Mouse (Mus musculus): ENCODE results near the gene Cerkl. TPM values are rescaled to one million over a fixed set of nuclear protein-coding genes. Genes with fewer than 3 reads are reported as not detected.

The Cerkl gene
- 13.1 and 17.8 TPM in 2 replicates for polyA plus RNA-seq (2012; rRNA removed)

- WGBS, result under 1% methylated on average over 41 of the region's 42 CpGs
- peak within 1 kb of the TSS; percentile 92 for H3K4me3 ChIP-seq (replicated peaks; ENCODE audit: insufficient read depth, low read depth, low read length)
- DNase-seq, result peak; percentile 97 to 99
- TF ChIP-seq POLR2A (IDR thresholded peaks at IDR 0.05; ENCODE audit: borderline replicate concordance, insufficient read depth, low read length) (peak; percentile 99), CTCF (IDR thresholded peaks at IDR 0.05; ENCODE audit: borderline replicate concordance, insufficient read depth, low read depth, low read length) (no peak)
- no peaks in the 10 kb centered on the region for H3K27me3 ChIP-seq (ENCODE audit: control insufficient read depth, insufficient read depth, low read length)
- peaks cover 2% of the 10 kb centered on the region; the same call in 1 of the 2 replicates for H3K4me1 ChIP-seq (ENCODE audit: control insufficient read depth, insufficient read depth, low read length)
- H3K27ac ChIP-seq (ENCODE audit: insufficient read depth, low read length), result peak within 1 kb of the TSS; percentile 100
These were observed at the start of gene Cerkl, which contains the start of gene Neurod1 for GRCm38 (mm10) chr2:79456575-79457349. Gene Cerkl, minus strand, starts transcription at chr2:79456785. Gene Neurod1, minus strand, starts transcription at chr2:79456751.

GRCm38 (mm10) chr2:79498990-79499755 lies 42.6 kb upstream of the Cerkl start:
- Histone ChIP-seq H3K4me3 (replicated peaks; ENCODE audit: insufficient read depth, low read depth, low read length) (peak overlapping the region; percentile 49), H3K4me1 (ENCODE audit: control insufficient read depth, insufficient read depth, low read length) (peaks cover 5% of the 10 kb centered on the region; the same call in 1 of the 2 replicates), H3K27ac (ENCODE audit: insufficient read depth, low read length) (peak overlapping the region; percentile 65), H3K27me3 (ENCODE audit: control insufficient read depth, insufficient read depth, low read length) (no peaks in the 10 kb centered on the region)
- WGBS, result 7% methylated on average over 10 of the region's 10 CpGs
- no peak for TF ChIP-seq POLR2A (IDR thresholded peaks at IDR 0.05; ENCODE audit: borderline replicate concordance, insufficient read depth, low read length)
- peak; percentile 98 for TF ChIP-seq CTCF (IDR thresholded peaks at IDR 0.05; ENCODE audit: borderline replicate concordance, insufficient read depth, low read depth, low read length)
- peak; percentile 87 to 89 for DNase-seq

GRCm38 (mm10) chr2:79485127-79485526 lies 28.5 kb upstream of the Cerkl start:
- H3K27ac ChIP-seq (ENCODE audit: insufficient read depth, low read length), result no peak overlapping the region
- no peaks in the 10 kb centered on the region; the same call in 1 of the 2 replicates for H3K4me1 ChIP-seq (ENCODE audit: control insufficient read depth, insufficient read depth, low read length)
- H3K4me3 ChIP-seq (replicated peaks; ENCODE audit: insufficient read depth, low read depth, low read length), result no peak overlapping the region
- TF ChIP-seq CTCF (IDR thresholded peaks at IDR 0.05; ENCODE audit: borderline replicate concordance, insufficient read depth, low read depth, low read length), result no peak
- no peak for DNase-seq
- H3K27me3 ChIP-seq (ENCODE audit: control insufficient read depth, insufficient read depth, low read length), result no peaks in the 10 kb centered on the region
- WGBS, result 79% methylated on average over 3 of the region's 3 CpGs

GRCm38 (mm10) chr2:79482511-79482910 lies 25.9 kb upstream of the Cerkl start:
- WGBS, result 29% methylated on average over 2 of the region's 2 CpGs
- Histone ChIP-seq H3K4me3 (replicated peaks; ENCODE audit: insufficient read depth, low read depth, low read length) (no peak overlapping the region), H3K27ac (ENCODE audit: insufficient read depth, low read length) (no peak overlapping the region), H3K4me1 (ENCODE audit: control insufficient read depth, insufficient read depth, low read length) (no peaks in the 10 kb centered on the region; the same call in 1 of the 2 replicates), H3K27me3 (ENCODE audit: control insufficient read depth, insufficient read depth, low read length) (no peaks in the 10 kb centered on the region)
- TF ChIP-seq CTCF (IDR thresholded peaks at IDR 0.05; ENCODE audit: borderline replicate concordance, insufficient read depth, low read depth, low read length), result no peak
- no peak for TF ChIP-seq POLR2A (IDR thresholded peaks at IDR 0.05; ENCODE audit: borderline replicate concordance, insufficient read depth, low read length)
- peak; percentile 66 to 85 for DNase-seq

- Histone ChIP-seq H3K27me3 (ENCODE audit: control insufficient read depth, insufficient read depth, low read length) (no peaks in the 10 kb centered on the region), H3K4me3 (replicated peaks; ENCODE audit: insufficient read depth, low read depth, low read length) (no peak overlapping the region), H3K4me1 (ENCODE audit: control insufficient read depth, insufficient read depth, low read length) (peaks cover 12% of the 10 kb centered on the region), H3K27ac (ENCODE audit: insufficient read depth, low read length) (peak overlapping the region; percentile 95)
- 53% methylated on average over 4 of the region's 4 CpGs for WGBS
- TF ChIP-seq CTCF (IDR thresholded peaks at IDR 0.05; ENCODE audit: borderline replicate concordance, insufficient read depth, low read depth, low read length), result no peak
- no peak for TF ChIP-seq POLR2A (IDR thresholded peaks at IDR 0.05; ENCODE audit: borderline replicate concordance, insufficient read depth, low read length)
- peak; percentile 41 to 54 for DNase-seq
These were observed 5.8 kb upstream of the Cerkl start for GRCm38 (mm10) chr2:79462411-79462810.

GRCm38 (mm10) chr2:79461861-79462260 lies 5.3 kb upstream of the Cerkl start:
- TF ChIP-seq CTCF (IDR thresholded peaks at IDR 0.05; ENCODE audit: borderline replicate concordance, insufficient read depth, low read depth, low read length), result no peak
- no peak for TF ChIP-seq POLR2A (IDR thresholded peaks at IDR 0.05; ENCODE audit: borderline replicate concordance, insufficient read depth, low read length)
- H3K4me1 ChIP-seq (ENCODE audit: control insufficient read depth, insufficient read depth, low read length), result peaks cover 12% of the 10 kb centered on the region
- DNase-seq, result peak; percentile 80 to 89
- no peak overlapping the region; the same call in 1 of the 2 replicates for H3K27ac ChIP-seq (ENCODE audit: insufficient read depth, low read length)
- H3K27me3 ChIP-seq (ENCODE audit: control insufficient read depth, insufficient read depth, low read length), result no peaks in the 10 kb centered on the region
- 13% methylated on average over 2 of the region's 2 CpGs for WGBS
- no peak overlapping the region for H3K4me3 ChIP-seq (replicated peaks; ENCODE audit: insufficient read depth, low read depth, low read length)

- TF ChIP-seq CTCF (IDR thresholded peaks at IDR 0.05; ENCODE audit: borderline replicate concordance, insufficient read depth, low read depth, low read length) (no peak), POLR2A (IDR thresholded peaks at IDR 0.05; ENCODE audit: borderline replicate concordance, insufficient read depth, low read length) (no peak)
- peak overlapping the region; percentile 100; the same call in 1 of the 2 replicates for H3K27ac ChIP-seq (ENCODE audit: insufficient read depth, low read length)
- peak in 1 of 2 experiments; percentile 34 for DNase-seq
- H3K27me3 ChIP-seq (ENCODE audit: control insufficient read depth, insufficient read depth, low read length), result no peaks in the 10 kb centered on the region
- peaks cover 12% of the 10 kb centered on the region for H3K4me1 ChIP-seq (ENCODE audit: control insufficient read depth, insufficient read depth, low read length)
- H3K4me3 ChIP-seq (replicated peaks; ENCODE audit: insufficient read depth, low read depth, low read length), result no peak overlapping the region
- WGBS, result 8% methylated on average over 2 of the region's 2 CpGs
These were observed 4.0 kb upstream of the Cerkl start for GRCm38 (mm10) chr2:79460586-79460985.

All from cerebellum, adult 2 months (tissue).